Mouse (Mus musculus) frontal cortex, adult (tissue): ENCODE measurements around the gene Timm10.

ENCODE experiments used
- ATAC-seq: cut with Nextera tagmentation; 2 replicates; pipeline ENCODE4 v1.9.2; 2017; ENCODE audit warnings: mild to moderate bottlenecking, moderate library complexity, mixed read lengths; ENCODE audit not compliant: low TSS enrichment

Gene Timm10

DNA sequence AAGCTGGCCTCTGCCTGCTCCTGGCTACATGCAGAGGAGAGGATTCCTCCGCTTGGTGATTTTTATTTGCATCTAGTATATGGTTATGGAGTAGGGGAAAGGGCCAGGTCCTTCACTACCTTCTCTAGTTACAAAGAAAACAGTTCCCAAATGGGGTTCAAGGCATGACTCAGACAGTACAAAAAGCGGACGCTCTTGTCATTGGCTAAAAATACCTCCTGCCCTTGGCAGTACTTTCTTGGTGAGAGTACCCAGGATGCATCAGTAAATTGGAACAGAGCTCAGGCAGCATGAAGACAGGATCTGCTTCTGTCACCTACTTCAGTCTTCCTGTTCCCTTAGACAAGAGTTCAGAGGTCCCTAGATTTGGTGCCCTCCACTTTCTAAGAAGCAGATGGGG, 6.9 kb upstream of the Timm10 start:
- peak; percentile 92 for ATAC-seq

DNA sequence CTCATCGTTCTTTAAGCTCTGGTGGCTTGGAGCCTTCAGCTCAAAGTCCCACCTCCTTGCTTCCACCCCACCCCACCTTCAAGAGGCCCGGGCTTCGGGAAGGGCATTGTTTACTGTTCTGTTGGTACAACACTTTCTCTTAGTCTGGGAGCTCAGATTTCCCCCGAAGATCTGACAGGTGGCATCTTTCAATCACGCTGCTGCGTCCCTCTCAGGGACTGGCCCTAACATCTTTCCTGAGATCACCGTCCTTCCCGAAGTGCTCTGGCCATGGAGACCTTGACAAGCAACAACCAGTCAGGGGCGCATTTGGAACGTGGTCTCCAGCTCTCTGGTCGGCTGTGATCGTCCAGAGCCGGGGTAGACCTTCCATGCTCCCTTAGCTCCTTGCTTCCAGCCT, 4.2 kb upstream of the Timm10 start, which contains the start of gene Smtnl1:
Smtnl1 (minus strand) TSS at position 101 of the 400 bp plus-strand sequence.
- ATAC-seq = no peak

DNA sequence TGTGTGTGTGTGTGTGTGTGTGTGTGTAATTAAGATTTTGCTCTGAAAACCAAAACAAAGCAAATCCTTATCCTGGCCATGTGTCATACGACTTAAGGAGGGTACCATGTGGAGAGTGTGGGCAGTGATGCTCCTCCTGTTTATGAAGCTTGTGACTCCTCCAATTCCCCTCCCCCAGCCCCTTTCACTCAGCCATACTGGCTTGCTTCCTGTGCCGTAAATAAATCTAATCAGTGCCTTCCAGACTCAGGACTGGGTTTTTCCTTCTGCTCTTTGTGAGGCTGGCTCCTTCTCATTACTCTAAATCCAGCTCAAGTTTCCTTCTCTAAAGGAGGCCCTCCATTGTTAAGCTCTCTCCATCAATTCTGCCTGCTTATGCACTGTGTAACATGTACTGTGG, 3.6 kb upstream of the Timm10 start:
- ATAC-seq = no peak

DNA sequence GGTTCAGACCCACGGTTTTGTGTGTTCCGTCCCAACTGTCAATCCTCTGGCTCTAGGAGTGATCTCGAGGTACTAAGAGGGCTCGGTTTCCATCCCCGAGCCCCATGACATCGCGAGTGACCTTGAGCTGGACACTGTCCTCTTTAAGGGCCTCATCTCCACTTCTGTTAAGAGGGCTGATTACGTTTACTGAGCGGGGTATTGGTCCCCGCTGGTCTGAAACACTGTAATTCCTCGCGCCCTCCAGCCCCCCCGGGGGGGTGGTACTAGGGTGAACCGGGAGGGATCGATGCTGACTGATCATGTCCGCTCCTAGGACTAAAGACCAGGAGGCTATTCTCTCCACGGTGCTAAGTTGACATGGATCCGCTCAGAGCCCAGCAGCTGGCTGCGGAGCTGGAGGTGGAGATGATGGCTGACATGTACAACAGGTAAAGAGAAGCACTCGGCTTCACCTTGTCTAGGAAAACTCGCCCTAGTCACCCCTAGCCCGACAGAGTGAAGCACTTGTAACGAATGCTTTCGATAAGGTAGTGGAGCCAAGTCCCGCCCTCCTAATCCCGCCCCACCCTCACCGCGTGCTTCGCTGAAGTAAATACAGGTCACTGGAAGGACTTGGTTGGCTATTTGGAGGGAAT, 605 bp downstream of the Timm10 start:
- no peak for ATAC-seq

DNA sequence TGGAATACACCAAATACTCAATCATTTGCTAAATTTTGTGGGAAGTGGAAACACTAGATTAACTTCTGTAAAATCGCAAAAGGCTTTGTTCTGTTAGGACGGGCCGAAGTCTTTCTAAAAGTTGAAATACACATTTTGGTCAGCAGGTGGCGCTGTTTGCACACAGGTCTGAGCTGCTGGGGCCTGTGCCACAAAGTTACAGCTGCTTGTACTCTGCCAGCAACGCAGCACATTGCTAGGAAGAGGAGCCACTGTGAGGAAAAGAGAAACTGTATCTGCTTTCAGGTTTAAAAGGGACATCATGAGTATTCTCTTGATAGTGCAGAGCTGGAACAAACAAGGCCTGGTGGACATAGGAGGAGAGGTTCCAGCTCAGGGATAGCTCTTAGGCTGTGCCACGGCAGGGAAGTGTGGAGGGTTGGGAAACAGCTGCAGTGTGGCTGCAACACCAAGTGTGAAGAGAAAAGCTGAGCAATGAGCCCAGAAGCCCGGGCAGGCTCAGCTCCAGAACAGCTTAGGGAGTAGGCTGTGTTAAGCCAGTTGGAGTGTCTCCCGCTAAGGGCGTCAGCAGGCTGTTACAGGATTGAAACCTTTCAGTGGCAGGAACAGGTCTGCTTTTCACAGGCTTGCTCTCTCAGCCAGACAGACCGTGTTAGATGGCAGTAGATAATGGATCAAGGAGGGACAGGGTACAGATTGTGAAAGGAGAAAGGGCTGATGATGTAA, 5.0 kb downstream of the Timm10 start:
- ATAC-seq = peak; percentile 94

DNA sequence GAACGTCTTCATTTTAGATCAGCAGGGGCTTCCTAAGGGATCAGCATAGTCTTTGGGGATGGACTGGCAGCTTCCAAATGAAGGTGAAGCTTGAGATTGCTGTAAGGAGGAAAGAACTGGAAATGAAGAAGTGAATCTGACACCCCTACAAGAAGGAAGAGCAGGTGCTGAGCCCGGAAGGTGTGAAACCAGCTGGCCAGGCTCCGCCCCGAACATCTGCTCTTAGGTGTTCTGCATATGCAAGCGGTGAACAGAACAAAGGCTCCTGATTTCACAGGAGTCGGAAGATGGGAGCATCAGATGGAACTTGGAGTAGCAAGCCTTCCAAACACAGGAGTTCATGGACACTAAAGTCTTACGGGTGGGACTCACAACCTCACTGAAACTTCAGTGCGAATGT, 10.3 kb downstream of the Timm10 start:
- no peak for ATAC-seq

DNA sequence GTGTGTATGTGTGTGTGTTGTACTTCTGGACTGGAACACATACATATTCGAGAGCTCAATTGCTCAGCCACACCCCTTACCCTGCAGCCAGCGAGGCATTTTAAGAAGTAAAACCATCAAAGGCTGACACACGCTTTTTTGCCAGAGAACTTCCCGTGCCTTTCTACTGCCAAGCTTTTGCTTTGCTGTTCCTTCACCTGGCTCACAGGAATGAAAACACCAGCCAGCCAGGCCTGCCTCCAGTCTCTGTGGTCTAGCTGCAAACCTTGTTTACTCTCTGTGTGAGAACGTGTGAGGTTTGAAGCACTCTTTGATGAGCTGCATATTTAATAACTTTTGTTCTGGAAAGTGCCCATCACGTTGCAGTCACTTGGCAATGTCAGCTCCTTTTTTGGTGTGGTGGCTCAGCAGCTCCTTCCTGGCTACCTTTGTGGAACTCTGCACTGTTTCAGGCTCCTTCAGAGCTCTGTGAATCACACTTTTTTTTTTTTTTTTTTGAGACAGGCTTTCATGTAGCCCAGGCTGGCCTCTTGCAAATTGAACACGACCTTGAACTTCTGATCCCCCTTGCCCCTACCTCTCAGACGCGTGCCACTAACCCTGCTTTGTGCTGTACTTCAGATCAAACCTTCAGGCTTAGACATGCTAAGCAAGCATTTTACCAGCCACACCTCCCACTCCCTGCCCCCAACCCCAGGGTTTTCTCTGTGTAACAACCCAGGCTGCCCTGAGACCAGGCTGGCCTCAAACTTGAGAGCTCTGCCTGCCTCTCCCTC, 11.2 kb downstream of the Timm10 start:
- ATAC-seq = no peak

DNA sequence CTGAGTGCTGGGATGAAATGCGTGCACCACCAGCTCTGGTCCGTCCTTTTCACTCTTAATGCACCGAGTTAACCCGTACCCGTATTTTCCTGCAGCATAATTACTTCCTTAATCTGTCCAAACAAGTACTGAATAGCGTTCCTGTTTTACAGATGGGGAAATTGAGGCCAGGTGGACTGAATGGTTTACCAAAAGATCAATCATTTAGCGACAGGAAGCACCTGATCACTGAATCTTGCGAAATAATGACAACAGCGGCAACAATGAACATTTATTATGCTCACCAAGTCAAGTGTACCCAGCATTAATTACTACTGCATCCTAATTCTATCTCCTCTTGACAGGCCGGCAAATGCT, 11.8 kb downstream of the Timm10 start, which contains the start of gene Slc43a1:
Slc43a1 (plus strand) TSS at position 258 of the 357 bp plus-strand sequence.
- no peak for ATAC-seq

DNA sequence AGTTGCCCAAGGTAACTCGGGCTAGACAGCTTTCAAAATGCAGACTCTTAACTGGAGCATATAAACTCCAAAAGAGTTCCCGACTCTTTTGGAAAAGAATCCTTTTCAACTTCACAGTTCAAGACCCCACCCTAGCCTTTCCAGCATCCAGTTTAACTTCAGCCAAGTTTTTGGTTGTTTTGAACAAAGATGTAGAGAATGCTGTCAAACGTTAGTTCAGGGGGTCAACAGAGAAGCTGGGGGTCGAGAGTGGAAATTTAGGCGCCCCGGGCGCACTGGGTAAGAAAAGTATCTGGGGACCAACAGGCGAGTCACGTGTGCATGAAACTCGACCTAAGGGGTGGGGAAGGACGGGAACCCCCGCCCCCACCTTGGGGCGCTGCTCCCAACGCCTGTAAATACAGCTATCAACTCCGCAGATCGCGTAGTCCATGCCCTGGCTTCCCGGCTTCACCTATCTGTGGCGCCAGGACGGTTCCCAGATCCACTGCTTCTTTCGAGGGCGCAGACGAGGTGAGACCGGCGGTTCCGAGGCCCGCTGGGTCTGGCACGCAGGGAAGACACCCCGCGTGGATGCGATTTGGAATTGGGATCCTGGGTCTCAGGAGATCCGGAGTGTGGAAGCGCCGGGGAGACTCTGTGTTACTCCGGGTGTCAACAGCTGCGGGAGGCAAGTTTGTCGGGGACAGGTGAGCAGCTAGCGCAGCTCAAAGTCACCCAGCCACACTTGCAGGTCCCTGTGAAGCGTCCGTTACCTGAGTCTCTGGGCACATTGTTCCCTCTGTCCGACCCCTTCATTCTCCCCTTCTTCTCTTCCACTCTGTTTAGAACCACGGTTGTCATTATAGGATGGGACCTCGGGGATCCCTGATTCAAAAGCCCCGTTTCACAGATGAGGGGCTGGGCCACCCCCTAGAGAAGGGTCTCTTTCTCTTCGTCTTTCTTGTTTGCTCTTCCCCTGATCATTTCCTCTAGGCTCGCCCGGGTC, 12.5 kb downstream of the Timm10 start:
- ATAC-seq = no peak

DNA sequence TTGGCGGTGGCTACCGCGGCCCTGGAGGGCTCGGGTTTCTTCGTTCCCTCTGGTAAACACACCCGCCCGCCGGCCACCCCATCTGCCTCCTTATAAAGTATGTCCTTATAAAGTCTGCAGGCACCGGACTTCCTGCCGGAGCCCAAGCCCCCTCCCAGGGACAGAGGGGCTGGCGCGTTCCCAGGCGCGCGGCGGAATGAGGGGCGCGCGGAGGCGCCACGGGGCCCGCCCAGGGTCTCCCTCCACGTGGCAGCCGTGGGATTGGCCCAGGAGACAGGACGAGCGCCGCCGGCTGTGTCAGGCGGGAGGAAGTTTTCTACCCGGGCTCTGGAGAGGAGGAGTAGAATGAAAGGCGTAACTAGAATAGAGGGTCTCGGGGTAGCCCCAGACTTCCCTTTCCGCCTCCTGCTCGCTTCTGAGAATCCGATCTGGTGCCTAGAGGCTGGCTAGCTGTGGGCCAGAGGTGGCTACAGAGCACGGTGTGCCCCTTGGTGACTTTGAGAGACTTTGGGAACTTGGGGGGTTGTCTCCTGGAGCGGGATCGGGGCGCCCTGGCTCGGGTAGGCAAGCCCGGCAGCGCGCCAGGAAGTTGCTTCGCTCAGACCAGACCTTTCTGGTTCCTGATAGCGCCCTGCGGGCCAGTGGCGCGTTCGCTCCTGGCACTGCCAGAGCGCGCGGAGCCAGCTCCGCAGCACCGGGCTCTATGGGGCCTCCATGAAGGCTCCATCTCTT, 13.4 kb downstream of the Timm10 start:
- peak; percentile 64 for ATAC-seq

DNA sequence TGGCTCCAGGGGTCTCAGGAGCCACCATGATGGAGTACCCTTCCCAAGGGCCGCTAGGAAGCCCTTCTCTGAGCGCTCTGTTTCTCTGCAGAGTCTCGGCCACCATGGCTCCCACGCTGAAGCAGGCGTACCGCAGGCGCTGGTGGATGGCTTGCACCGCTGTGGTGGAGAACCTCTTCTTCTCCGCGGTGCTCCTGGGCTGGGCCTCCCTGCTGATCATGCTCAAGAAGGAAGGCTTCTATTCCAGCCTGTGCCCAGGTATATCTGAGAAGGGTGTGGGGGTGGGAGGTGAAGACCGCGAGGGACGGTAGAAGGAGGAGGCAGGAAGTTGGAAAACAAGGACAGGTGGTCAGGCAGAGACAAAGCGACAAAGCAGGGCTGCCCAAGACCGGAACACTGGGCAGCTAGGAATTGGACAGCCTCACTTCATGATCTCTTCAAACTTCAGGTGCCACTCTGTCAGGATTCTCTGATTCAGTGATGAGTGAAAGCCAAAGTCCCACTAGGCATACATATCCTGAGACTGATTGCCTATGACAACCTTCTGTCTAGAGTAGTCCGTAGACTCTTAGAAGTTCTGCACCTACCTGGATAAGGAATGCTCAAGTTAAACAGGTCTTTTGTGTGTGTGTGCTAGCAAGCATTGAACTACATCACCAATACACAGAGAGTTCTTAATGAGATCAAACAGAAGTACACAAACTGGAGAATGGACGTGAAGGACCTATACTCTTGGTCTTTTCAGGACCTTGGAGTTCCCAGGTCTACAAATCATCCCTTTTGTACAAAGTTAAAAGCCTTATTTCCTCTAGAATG, 14.2 kb downstream of the Timm10 start:
- peak; percentile 72 for ATAC-seq

DNA sequence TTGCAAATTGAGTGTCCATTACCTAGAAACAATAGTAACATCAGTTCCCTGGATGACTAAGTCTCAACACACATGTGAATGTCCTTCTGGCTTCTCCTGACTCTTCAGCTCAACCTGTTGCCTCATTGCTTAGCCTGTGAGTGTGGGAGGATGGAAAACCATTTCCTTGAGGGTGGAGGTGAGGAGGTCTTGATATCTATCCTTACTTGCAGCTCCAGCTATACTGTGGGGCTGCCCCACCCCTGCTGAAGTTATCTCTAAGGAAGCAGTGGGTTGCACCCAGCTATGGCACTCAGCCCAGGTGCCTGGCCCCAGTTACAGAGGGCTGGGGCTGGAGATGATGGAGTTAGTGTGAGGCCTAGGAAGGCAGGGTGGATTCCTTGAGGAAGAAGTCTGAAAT, 15.1 kb downstream of the Timm10 start:
- ATAC-seq = no peak

DNA sequence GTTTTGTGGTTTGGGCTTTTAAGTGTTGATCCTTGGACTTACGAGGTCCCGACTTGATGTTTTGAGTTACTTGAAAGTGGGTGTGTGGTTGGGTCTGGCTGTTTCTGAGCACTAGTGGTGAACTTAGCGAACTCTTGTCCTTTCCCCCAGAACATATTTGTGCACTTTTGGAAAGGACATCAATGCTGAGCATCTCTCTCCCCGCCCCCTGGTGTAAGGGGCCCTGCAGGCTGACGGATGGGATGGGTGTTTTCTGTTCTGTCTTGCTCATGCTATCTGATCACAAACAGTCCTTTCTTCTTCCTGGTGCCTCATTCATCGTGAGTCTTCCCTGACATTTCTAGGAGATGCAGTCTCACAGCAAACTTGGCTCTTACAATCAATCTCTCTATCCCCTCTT, 16.9 kb downstream of the Timm10 start:
- no peak for ATAC-seq

DNA sequence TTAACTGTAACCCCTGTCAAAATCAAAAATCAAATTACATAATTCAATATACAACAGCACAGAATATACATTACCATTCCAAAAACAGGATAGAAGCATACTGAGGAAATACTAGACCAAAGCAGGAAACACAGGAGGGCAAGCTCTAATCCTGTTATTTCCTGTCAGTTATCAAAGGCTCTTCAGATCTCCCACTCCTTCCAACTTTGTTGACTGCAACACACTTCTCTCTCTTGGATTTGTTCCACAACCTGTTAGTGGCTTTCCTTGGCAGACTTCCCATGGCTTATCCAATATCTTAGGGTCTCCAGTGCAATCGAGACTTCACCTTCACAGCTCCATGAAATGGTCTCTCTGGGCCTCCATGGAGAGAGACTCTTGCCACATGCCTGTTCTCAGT, 18.4 kb downstream of the Timm10 start:
- ATAC-seq = no peak

DNA sequence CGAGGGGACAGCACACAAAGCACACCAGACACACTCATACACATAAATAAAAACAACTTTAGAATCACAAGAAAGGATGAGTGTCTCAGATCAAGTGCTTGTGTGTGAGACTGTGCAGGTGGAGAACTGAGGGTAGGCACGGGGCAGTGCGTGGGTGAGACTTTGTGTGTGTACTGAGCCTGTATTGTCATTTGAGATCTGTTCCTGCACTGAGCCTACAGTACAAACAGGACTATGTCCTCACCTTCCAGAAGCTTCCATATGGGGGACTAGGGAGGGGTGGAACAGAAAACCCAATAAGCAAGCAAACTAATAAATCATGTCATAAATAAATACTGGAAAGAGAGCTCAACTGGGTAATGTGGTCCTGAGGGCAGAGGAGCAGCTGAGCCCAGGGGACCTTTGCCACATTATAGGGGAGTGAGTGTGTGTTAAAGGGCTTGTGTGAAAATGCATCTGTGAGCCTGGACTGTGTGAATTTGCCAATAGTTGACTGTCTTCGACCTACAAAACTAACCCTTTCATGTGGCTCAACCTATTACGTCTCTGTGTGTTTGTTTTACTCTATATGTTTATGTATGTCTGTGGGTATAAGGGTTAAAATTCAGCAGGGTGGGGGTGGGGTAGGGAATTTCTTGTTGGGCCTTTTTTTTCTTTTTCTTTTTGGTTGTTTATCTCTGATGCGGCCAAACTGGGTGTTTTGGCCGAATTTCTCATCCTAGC, 23.8 kb downstream of the Timm10 start:
- no peak for ATAC-seq

DNA sequence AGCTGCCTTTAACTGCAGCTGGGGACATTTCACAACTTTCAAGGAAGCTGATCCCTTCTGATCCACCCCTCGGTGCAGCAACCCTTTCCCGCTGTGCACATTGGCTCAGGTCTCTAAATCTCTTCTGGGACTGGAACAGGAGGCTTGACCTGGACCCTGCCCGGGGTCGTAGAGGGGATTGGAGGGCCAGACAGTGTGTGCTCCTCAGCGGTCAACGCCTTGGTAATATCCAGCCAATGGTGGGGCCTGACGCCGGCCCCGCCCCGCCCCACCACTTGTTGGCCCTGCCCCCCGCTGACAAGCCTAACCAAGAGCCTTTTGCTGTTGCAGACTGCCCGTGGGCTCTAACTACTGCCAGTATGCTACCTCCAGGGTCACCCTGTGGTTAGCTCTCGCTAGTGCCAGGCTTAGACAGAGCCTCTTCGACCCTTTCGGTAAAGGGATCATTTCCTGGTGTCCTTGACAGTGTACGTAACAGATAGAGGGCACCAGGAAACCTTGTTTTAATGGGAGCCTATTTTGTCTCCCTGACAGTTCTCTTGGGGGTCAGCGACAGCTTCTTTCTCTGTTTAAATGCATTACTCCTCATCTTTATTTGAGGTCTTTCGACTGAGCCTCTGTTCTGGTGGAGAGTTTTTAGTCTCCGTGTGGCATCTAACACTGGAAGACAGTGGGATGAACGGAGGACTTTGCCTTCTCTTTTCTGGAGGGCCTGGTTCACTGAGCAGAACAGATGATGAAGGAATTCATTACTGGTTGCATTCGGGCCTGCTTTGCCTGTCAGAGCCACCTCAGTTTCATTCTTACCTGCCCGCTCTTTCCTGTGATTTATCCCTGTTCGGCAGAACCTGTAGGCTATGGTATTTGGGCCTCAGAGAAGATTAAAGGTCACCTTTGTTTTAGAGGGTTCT, 24.6 kb downstream of the Timm10 start:
- ATAC-seq = peak; percentile 35; the same call in 1 of the 2 replicates

DNA sequence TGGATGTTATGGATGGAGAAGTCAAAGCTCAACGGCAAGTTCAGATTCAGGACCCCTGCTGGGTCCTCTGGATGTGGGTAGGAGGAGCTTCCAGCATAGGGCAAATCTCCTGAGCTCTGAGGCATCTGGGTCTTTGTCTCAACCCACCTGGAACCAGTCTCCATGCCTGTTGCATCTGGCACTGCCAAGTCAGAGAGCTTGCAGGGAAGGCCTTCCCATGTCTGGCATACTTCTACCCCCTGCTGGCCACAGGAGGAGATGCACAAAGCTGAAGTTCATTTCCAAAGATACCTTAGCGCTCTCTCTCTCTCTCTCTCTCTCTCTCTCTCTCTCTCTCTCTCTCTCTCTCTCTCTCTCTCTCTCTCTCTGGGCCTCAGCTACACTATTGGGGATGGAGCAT, 28.9 kb downstream of the Timm10 start:
- ATAC-seq = peak; percentile 97

DNA sequence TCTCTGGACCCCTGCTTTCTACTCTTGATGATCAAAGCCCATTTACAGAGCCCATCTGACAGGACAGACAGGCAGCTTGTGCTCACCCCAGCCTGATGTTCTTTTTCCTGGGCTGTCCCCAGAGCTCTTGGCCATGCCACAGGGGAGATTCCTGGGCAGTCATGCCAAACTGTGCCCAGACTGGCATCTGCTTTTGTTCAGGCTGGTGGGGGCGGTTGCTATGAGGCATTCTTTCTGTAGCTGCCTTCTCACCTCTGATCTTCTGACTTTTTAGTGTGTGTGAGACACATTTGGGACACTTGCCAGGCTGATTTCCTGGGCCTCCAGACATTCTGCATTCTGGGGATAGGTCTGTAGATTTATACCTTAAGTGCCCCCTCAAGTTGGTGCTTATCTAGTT, 31.8 kb downstream of the Timm10 start:
- no peak for ATAC-seq
